Mouse (Mus musculus) forebrain, embryonic 15.5 days (tissue): Measurements from ENCODE around the gene Aox1. TPM values are rescaled to one million over a fixed set of nuclear protein-coding genes. Genes with fewer than 3 reads are reported as not detected.

Source experiments
- ATAC-seq: fragments of 200-750 bp; cut with Nextera tagmentation; replicated peaks from 2 replicates; pipeline ENCODE4 v1.8.0; 2017; ENCODE audit warnings: mild to moderate bottlenecking, moderate TSS enrichment, moderate library complexity
- H3K27ac ChIP-seq: fragments of 300-500 bp; sonication (generic); replicated peaks from 2 replicates; pipeline ENCODE4 v1.5.1; 2015; ENCODE audit warnings: mild to moderate bottlenecking, inconsistent platforms
- H3K27me3 ChIP-seq: fragments of 300-500 bp; sonication (generic); 2 replicates; pipeline ENCODE4 v1.6.1; 2015; ENCODE audit warnings: inconsistent platforms
- H3K36me3 ChIP-seq: fragments of 300-500 bp; sonication (generic); 2 replicates; pipeline ENCODE4 v1.6.1; 2015; ENCODE audit warnings: mild to moderate bottlenecking, inconsistent platforms
- H3K4me1 ChIP-seq: fragments of 300-500 bp; sonication (generic); 2 replicates; pipeline ENCODE4 v1.6.1; 2015; ENCODE audit warnings: inconsistent platforms
- H3K4me2 ChIP-seq: fragments of 300-500 bp; sonication (generic); replicated peaks from 2 replicates; pipeline ENCODE4 v1.6.1; 2015; ENCODE audit warnings: mild to moderate bottlenecking, inconsistent platforms
- H3K4me3 ChIP-seq: fragments of 300-500 bp; sonication (generic); 2 replicates; pipeline ENCODE4 v1.5.1; 2015; ENCODE audit warnings: mild to moderate bottlenecking, inconsistent platforms
- H3K9ac ChIP-seq: fragments of 300-500 bp; sonication (generic); replicated peaks from 2 replicates; pipeline ENCODE4 v1.6.1; 2015; ENCODE audit warnings: mild to moderate bottlenecking, inconsistent platforms
- H3K9me3 ChIP-seq: fragments of 300-500 bp; sonication (generic); 2 replicates; pipeline ENCODE4 v1.6.1; 2016; ENCODE audit warnings: inconsistent platforms
- WGBS: fragments of 180-500 bp; shearing (Covaris S2); methylation state at CpG from one replicate; pipeline ENCODE4 v1.1.7; 2015; ENCODE audit warnings: mixed read lengths; 5-methylcytosine and 5-hydroxymethylcytosine counted together
- polyA plus RNA-seq: library from polyadenylated mRNA; unstranded; fragments of >200 nt; fragmentation: Nextera tagmentation; extraction: Ambion mirVana; gene quantifications from 2 replicates; pipeline ENCODE4 v1.2.1, GENCODE M21; 2015

Aox1 gene
- polyA plus RNA-seq, 1 experiment from 2014 or later, result 0.24 TPM

GRCm38 (mm10) chr1:58069181-58069580 is 39.5 kb downstream of the Aox1 start:
- H3K4me2 ChIP-seq, result no peak overlapping the region
- WGBS, result 88% methylated on average over 6 of the region's 6 CpGs
- H3K4me3 ChIP-seq, result no peak overlapping the region
- no peak overlapping the region for H3K9ac ChIP-seq
- no peaks in the 10 kb centered on the region for H3K27me3 ChIP-seq
- no peaks in the 10 kb centered on the region for H3K36me3 ChIP-seq
- no peaks in the 10 kb centered on the region for H3K4me1 ChIP-seq
- H3K9me3 ChIP-seq, result no peaks in the 10 kb centered on the region
- no peak for ATAC-seq
- no peak overlapping the region for H3K27ac ChIP-seq

GRCm38 (mm10) chr1:58070091-58070490 is 40.4 kb downstream of the Aox1 start:
- no peak overlapping the region for H3K4me3 ChIP-seq
- H3K9ac ChIP-seq, result no peak overlapping the region
- peak; percentile 48; the same call in 1 of the 2 replicates for ATAC-seq
- no peak overlapping the region for H3K4me2 ChIP-seq
- H3K9me3 ChIP-seq, result no peaks in the 10 kb centered on the region
- H3K27ac ChIP-seq, result no peak overlapping the region
- no peaks in the 10 kb centered on the region for H3K27me3 ChIP-seq
- 86% methylated on average over 11 of the region's 11 CpGs for WGBS
- H3K36me3 ChIP-seq, result no peaks in the 10 kb centered on the region
- H3K4me1 ChIP-seq, result no peaks in the 10 kb centered on the region

- Histone ChIP-seq H3K4me3 (no peak overlapping the region), H3K36me3 (no peaks in the 10 kb centered on the region), H3K27ac (no peak overlapping the region), H3K4me2 (no peak overlapping the region), H3K27me3 (no peaks in the 10 kb centered on the region), H3K4me1 (no peaks in the 10 kb centered on the region), H3K9ac (no peak overlapping the region), H3K9me3 (no peaks in the 10 kb centered on the region)
- 89% methylated on average over 9 of the region's 9 CpGs for WGBS
- ATAC-seq, result no peak
Measured at GRCm38 (mm10) chr1:58071006-58071405, 41.3 kb downstream of the Aox1 start.

- 88% methylated on average over 1 of the region's 1 CpGs for WGBS
Measured at GRCm38 (mm10) chr1:58071509-58071908, 41.8 kb downstream of the Aox1 start.

GRCm38 (mm10) chr1:58072416-58072815 is 42.7 kb downstream of the Aox1 start:
- no peaks in the 10 kb centered on the region for H3K27me3 ChIP-seq
- H3K36me3 ChIP-seq, result no peaks in the 10 kb centered on the region
- no peak overlapping the region for H3K4me2 ChIP-seq
- no peak overlapping the region for H3K27ac ChIP-seq
- H3K9ac ChIP-seq, result no peak overlapping the region
- WGBS, result 89% methylated on average over 2 of the region's 2 CpGs
- no peaks in the 10 kb centered on the region for H3K9me3 ChIP-seq
- no peaks in the 10 kb centered on the region for H3K4me1 ChIP-seq
- ATAC-seq, result no peak
- H3K4me3 ChIP-seq, result no peak overlapping the region

More at GRCm38 (mm10) chr1:58071509-58071908, 41.8 kb downstream of the Aox1 start:
- Histone ChIP-seq H3K4me2 (no peak overlapping the region), H3K4me3 (no peak overlapping the region), H3K9me3 (no peaks in the 10 kb centered on the region), H3K9ac (no peak overlapping the region), H3K27ac (no peak overlapping the region), H3K36me3 (no peaks in the 10 kb centered on the region), H3K27me3 (no peaks in the 10 kb centered on the region), H3K4me1 (no peaks in the 10 kb centered on the region)
- no peak for ATAC-seq

GRCm38 (mm10) chr1:58072991-58073730 is 43.4 kb downstream of the Aox1 start:
- 72% methylated on average over 12 of the region's 12 CpGs for WGBS
- no peak for ATAC-seq
- Histone ChIP-seq H3K4me3 (no peak overlapping the region), H3K9ac (no peak overlapping the region), H3K27ac (no peak overlapping the region), H3K4me2 (no peak overlapping the region), H3K4me1 (no peaks in the 10 kb centered on the region), H3K27me3 (no peaks in the 10 kb centered on the region), H3K9me3 (no peaks in the 10 kb centered on the region), H3K36me3 (no peaks in the 10 kb centered on the region)

GRCm38 (mm10) chr1:58074266-58074665 is 44.5 kb downstream of the Aox1 start:
- 92% methylated on average over 2 of the region's 2 CpGs for WGBS
- Histone ChIP-seq H3K4me3 (no peak overlapping the region), H3K9ac (no peak overlapping the region), H3K27me3 (no peaks in the 10 kb centered on the region), H3K27ac (no peak overlapping the region), H3K9me3 (no peaks in the 10 kb centered on the region), H3K4me2 (no peak overlapping the region), H3K36me3 (no peaks in the 10 kb centered on the region), H3K4me1 (no peaks in the 10 kb centered on the region)
- ATAC-seq, result no peak

GRCm38 (mm10) chr1:58077882-58078281 is 48.2 kb downstream of the Aox1 start:
- ATAC-seq, result no peak
- Histone ChIP-seq H3K27ac (no peak overlapping the region), H3K36me3 (no peaks in the 10 kb centered on the region), H3K4me1 (no peaks in the 10 kb centered on the region), H3K4me2 (no peak overlapping the region), H3K4me3 (no peak overlapping the region), H3K9ac (no peak overlapping the region), H3K27me3 (no peaks in the 10 kb centered on the region), H3K9me3 (no peaks in the 10 kb centered on the region)

- H3K36me3 ChIP-seq, result no peaks in the 10 kb centered on the region
- no peak overlapping the region for H3K27ac ChIP-seq
- H3K4me3 ChIP-seq, result no peak overlapping the region
- WGBS, result 92% methylated on average over 7 of the region's 7 CpGs
- ATAC-seq, result no peak
- no peak overlapping the region for H3K4me2 ChIP-seq
- no peak overlapping the region for H3K9ac ChIP-seq
- no peaks in the 10 kb centered on the region for H3K9me3 ChIP-seq
- H3K4me1 ChIP-seq, result no peaks in the 10 kb centered on the region
- no peaks in the 10 kb centered on the region for H3K27me3 ChIP-seq
Measured at GRCm38 (mm10) chr1:58078390-58078789, 48.7 kb downstream of the Aox1 start.

GRCm38 (mm10) chr1:58079689-58080088 is 50.0 kb downstream of the Aox1 start:
- no peak overlapping the region for H3K9ac ChIP-seq
- no peaks in the 10 kb centered on the region for H3K9me3 ChIP-seq
- ATAC-seq, result no peak
- 93% methylated on average over 5 of the region's 5 CpGs for WGBS
- no peaks in the 10 kb centered on the region for H3K36me3 ChIP-seq
- no peak overlapping the region for H3K27ac ChIP-seq
- no peaks in the 10 kb centered on the region for H3K4me1 ChIP-seq
- no peak overlapping the region for H3K4me3 ChIP-seq
- no peak overlapping the region for H3K4me2 ChIP-seq
- H3K27me3 ChIP-seq, result no peaks in the 10 kb centered on the region

GRCm38 (mm10) chr1:58080446-58080845 is 50.7 kb downstream of the Aox1 start:
- ATAC-seq, result no peak
- Histone ChIP-seq H3K36me3 (no peaks in the 10 kb centered on the region), H3K4me3 (no peak overlapping the region), H3K27me3 (no peaks in the 10 kb centered on the region), H3K4me1 (no peaks in the 10 kb centered on the region), H3K9ac (no peak overlapping the region), H3K9me3 (no peaks in the 10 kb centered on the region), H3K27ac (no peak overlapping the region), H3K4me2 (no peak overlapping the region)
- 90% methylated on average over 4 of the region's 4 CpGs for WGBS

- H3K4me3 ChIP-seq, result no peak overlapping the region
- no peak overlapping the region for H3K4me2 ChIP-seq
- H3K4me1 ChIP-seq, result no peaks in the 10 kb centered on the region
- no peak overlapping the region for H3K27ac ChIP-seq
- H3K9ac ChIP-seq, result no peak overlapping the region
- H3K27me3 ChIP-seq, result no peaks in the 10 kb centered on the region
- H3K9me3 ChIP-seq, result no peaks in the 10 kb centered on the region
- no peaks in the 10 kb centered on the region for H3K36me3 ChIP-seq
- 92% methylated on average over 5 of the region's 5 CpGs for WGBS
- no peak for ATAC-seq
Measured at GRCm38 (mm10) chr1:58081356-58081755, 51.6 kb downstream of the Aox1 start.

GRCm38 (mm10) chr1:58089316-58089715 is 59.6 kb downstream of the Aox1 start:
- 56% methylated on average over 5 of the region's 5 CpGs for WGBS
- Histone ChIP-seq H3K27ac (no peak overlapping the region), H3K27me3 (no peaks in the 10 kb centered on the region), H3K4me1 (no peaks in the 10 kb centered on the region), H3K36me3 (no peaks in the 10 kb centered on the region), H3K9ac (no peak overlapping the region), H3K9me3 (no peaks in the 10 kb centered on the region), H3K4me2 (no peak overlapping the region), H3K4me3 (no peak overlapping the region)
- ATAC-seq, result no peak
